Comparison of ENCODE assay signal across 15 mouse cellular contexts in genomic region chr4:152044609-152045008, GRCm38 (mm10). TPM values are rescaled to one million over a fixed set of nuclear protein-coding genes. Genes with fewer than 3 reads are reported as not detected.
"Had no signal": no experiment of that assay in that cellular context is flagged by ENCODE, and none has a peak within 500 bp of the region (broad histone marks: within the 10 kb centered on the region; RNA-seq: fewer than 3 reads in every experiment).

No protein-coding gene starts in this region.

- H3K27me3 ChIP-seq: intestine, embryonic 15.5 days; limb, embryonic 15.5 days; liver, embryonic 12.5 days; midbrain, embryonic 13.5 days; neural tube, embryonic 15.5 days had no signal

- H3K4me2 ChIP-seq: intestine, embryonic 15.5 days; limb, embryonic 15.5 days; liver, embryonic 12.5 days; lung, embryonic 14.5 days; midbrain, embryonic 13.5 days; neural tube, embryonic 15.5 days had no signal

- H3K9ac ChIP-seq: intestine, embryonic 15.5 days; limb, embryonic 15.5 days; liver, embryonic 12.5 days; lung, embryonic 14.5 days; midbrain, embryonic 13.5 days; neural tube, embryonic 15.5 days had no signal

- H3K27ac ChIP-seq: intestine, embryonic 15.5 days; limb, embryonic 15.5 days; liver, embryonic 12.5 days; midbrain, embryonic 13.5 days; neural tube, embryonic 15.5 days; stomach, postnatal 0 days had no signal

- ATAC-seq: intestine, embryonic 15.5 days; liver, embryonic 12.5 days; midbrain, embryonic 13.5 days had no signal

- H3K4me3 ChIP-seq: intestine, embryonic 15.5 days; limb, embryonic 15.5 days; liver, embryonic 12.5 days; midbrain, embryonic 13.5 days; myocyte; neural tube, embryonic 15.5 days had no signal

- DNase-seq: layer of hippocampus, postnatal 36 days; lung, embryonic 14.5 days; lung, postnatal 10 days; lung, postnatal 4 days; right cerebral cortex, adult 18-20 months; right cerebral cortex, postnatal 25 days; thymus, postnatal 4 days had no signal

- H3K9me3 ChIP-seq: intestine, embryonic 15.5 days; limb, embryonic 15.5 days; liver, embryonic 12.5 days; midbrain, embryonic 13.5 days; neural tube, embryonic 15.5 days had no signal

RNA-seq across cellular contexts. Expression of gene Tas1r1, which starts 6.2 kb away (rescaled TPM):
- polyA plus RNA-seq: small intestine, adult 2 months had no signal
